Mouse (Mus musculus) bone marrow, adult 2 months (tissue): ENCODE data around the gene Myh8. TPM values are rescaled to one million over a fixed set of nuclear protein-coding genes. Genes with fewer than 3 reads are reported as not detected.

Experiments
- H3K27ac ChIP-seq: fragments of 200-500 bp; 2 replicates; pipeline ENCODE4 v1.5.1; 2012; ENCODE audit warnings: low read depth, mild to moderate bottlenecking, control low read depth, inconsistent platforms, low read length; ENCODE audit not compliant: control insufficient read depth, poor library complexity, insufficient read depth
- H3K4me1 ChIP-seq: fragments of 200-500 bp; 2 replicates; pipeline ENCODE4 v1.6.1; 2011; ENCODE audit warnings: low read length; ENCODE audit not compliant: control insufficient read depth, insufficient read depth
- H3K4me3 ChIP-seq: fragments of 200-500 bp; replicated peaks from 2 replicates; pipeline ENCODE3; 2011; ENCODE audit warnings: mild to moderate bottlenecking, low read depth, low read length, control low read depth; ENCODE audit not compliant: control insufficient read depth
- CTCF ChIP-seq: fragments of 200-500 bp; IDR thresholded peaks from 2 replicates; pipeline ENCODE4 v1.5.1; 2011; ENCODE audit warnings: low read length, control low read depth; ENCODE audit not compliant: control insufficient read depth, insufficient read depth
- POLR2A ChIP-seq: fragments of 200-500 bp; IDR thresholded peaks from 2 replicates; pipeline ENCODE4 v1.6.1; 2011; ENCODE audit warnings: low read depth, mild to moderate bottlenecking, control low read depth, low read length, borderline replicate concordance; ENCODE audit not compliant: control insufficient read depth
- WGBS: fragments of 180-500 bp; shearing (Covaris S2); methylation state at CpG from one replicate; pipeline ENCODE4 v1.1.7; 2018; 5-methylcytosine and 5-hydroxymethylcytosine counted together
- polyA plus RNA-seq: library from polyadenylated mRNA; stranded (reverse); fragments of >200 nt; gene quantifications from 2 replicates; pipeline ENCODE4 v1.2.4, GENCODE M21; 2011; ENCODE audit warnings: low replicate concordance; ENCODE audit not compliant: missing spikeins, insufficient read depth, insufficient read length

Myh8 gene
- polyA plus RNA-seq, 1 experiment = not detected

- Histone ChIP-seq H3K4me3 (no peak overlapping the region), H3K4me1 (no peaks in the 10 kb centered on the region), H3K27ac (no peak overlapping the region)
- WGBS = 81% methylated on average over 4 of the region's 4 CpGs
- TF ChIP-seq CTCF (no peak), POLR2A (no peak)
These were observed 23.2 kb upstream of the Myh8 start for GRCm38 (mm10) chr11:67253691-67254090.

- no peak for TF ChIP-seq POLR2A
- no peak overlapping the region for H3K27ac ChIP-seq
- WGBS = 76% methylated on average over 7 of the region's 7 CpGs
- no peaks in the 10 kb centered on the region for H3K4me1 ChIP-seq
- H3K4me3 ChIP-seq = no peak overlapping the region
These were observed 19.9 kb upstream of the Myh8 start for GRCm38 (mm10) chr11:67257048-67257447.

GRCm38 (mm10) chr11:67260956-67261355 is 16.0 kb upstream of the Myh8 start:
- WGBS = 65% methylated on average over 6 of the region's 6 CpGs
- Histone ChIP-seq H3K27ac (no peak overlapping the region), H3K4me3 (no peak overlapping the region), H3K4me1 (no peaks in the 10 kb centered on the region)
- TF ChIP-seq CTCF = no peak
- no peak for TF ChIP-seq POLR2A

DNA sequence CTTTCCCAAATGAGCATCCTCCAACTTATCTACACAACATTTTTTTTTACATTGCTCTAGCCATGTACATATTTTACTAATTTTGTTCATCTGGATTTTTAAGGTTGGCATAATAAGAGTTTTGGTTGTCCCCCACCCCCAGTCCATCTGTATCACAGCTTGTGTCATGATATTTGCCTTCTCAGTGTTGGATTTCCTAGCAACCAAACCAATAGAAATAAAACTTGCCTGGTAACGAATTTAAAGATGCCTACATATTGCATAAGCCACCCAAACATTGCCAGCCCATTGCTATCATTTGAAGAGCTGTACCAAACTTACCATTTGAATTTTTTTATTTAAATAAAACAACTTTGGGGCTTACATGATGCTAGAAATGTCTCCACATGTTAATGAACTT is 16.5 kb downstream of the Myh8 start:
- H3K4me1 ChIP-seq = no peaks in the 10 kb centered on the region
- H3K27ac ChIP-seq = no peak overlapping the region
- H3K4me3 ChIP-seq = no peak overlapping the region
- TF ChIP-seq POLR2A (no peak), CTCF (no peak)
- WGBS = 60% methylated on average over 1 of the region's 1 CpGs

GRCm38 (mm10) chr11:67313733-67314452 is 37.0 kb downstream of the Myh8 start:
- Histone ChIP-seq H3K27ac (no peak overlapping the region), H3K4me1 (no peaks in the 10 kb centered on the region), H3K4me3 (no peak overlapping the region)
- 53% methylated on average over 15 of the region's 15 CpGs for WGBS
- TF ChIP-seq POLR2A (no peak), CTCF (no peak)

- 77% methylated on average over 7 of the region's 7 CpGs for whole genome bisulfite sequencing
- Histone ChIP-seq H3K4me3 (no peak within 1 kb of the TSS), H3K4me1 (no peaks in the 10 kb centered on the region), H3K27ac (no peak within 1 kb of the TSS)
- TF ChIP-seq CTCF (no peak), POLR2A (no peak)
These were observed 44.4 kb downstream of the Myh8 start, which contains the start of gene Myh13 for GRCm38 (mm10) chr11:67321358-67321757. TSS of gene Myh13 (plus strand) at chr11:67321658.

GRCm38 (mm10) chr11:67326536-67326935 is 49.6 kb downstream of the Myh8 start:
- H3K4me3 ChIP-seq = no peak overlapping the region
- no peak for TF ChIP-seq POLR2A
- no peak for TF ChIP-seq CTCF
- 78% methylated on average over 2 of the region's 2 CpGs for WGBS
- no peaks in the 10 kb centered on the region for H3K4me1 ChIP-seq
- no peak overlapping the region for H3K27ac ChIP-seq

GRCm38 (mm10) chr11:67344556-67344955 is 67.6 kb downstream of the Myh8 start:
- H3K4me1 ChIP-seq = no peaks in the 10 kb centered on the region
- no peak overlapping the region for H3K4me3 ChIP-seq
- WGBS = 44% methylated on average over 3 of the region's 3 CpGs
- TF ChIP-seq POLR2A (no peak), CTCF (no peak)
- H3K27ac ChIP-seq = no peak overlapping the region
